Mouse (Mus musculus): Measurements from ENCODE around the gene Rbfox2.

The Rbfox2 gene

GRCm38 (mm10) chr15:77105273-77105672 is 201.5 kb downstream of the Rbfox2 start:
- DNase-seq (ENCODE audit: low read depth, low spot score), result no peak

GRCm38 (mm10) chr15:77104349-77105158 is 202.2 kb downstream of the Rbfox2 start:
- DNase-seq (ENCODE audit: low read depth, low spot score), result no peak

- DNase-seq (ENCODE audit: low read depth, low spot score), result no peak
Observed at GRCm38 (mm10) chr15:77102685-77103084, 204.1 kb downstream of the Rbfox2 start.

- no peak for DNase-seq (ENCODE audit: low read depth, low spot score)
Observed at GRCm38 (mm10) chr15:77099756-77100155, 207.0 kb downstream of the Rbfox2 start.

GRCm38 (mm10) chr15:77097358-77097757 is 209.4 kb downstream of the Rbfox2 start:
- no peak for DNase-seq (ENCODE audit: low read depth, low spot score)

GRCm38 (mm10) chr15:77095216-77095615 is 211.6 kb downstream of the Rbfox2 start:
- DNase-seq (ENCODE audit: low read depth, low spot score), result no peak

- no peak for DNase-seq (ENCODE audit: low read depth, low spot score)
Observed at GRCm38 (mm10) chr15:77094431-77094830, 212.4 kb downstream of the Rbfox2 start.

GRCm38 (mm10) chr15:77091394-77091793 is 215.4 kb downstream of the Rbfox2 start:
- no peak for DNase-seq (ENCODE audit: low read depth, low spot score)

GRCm38 (mm10) chr15:77090531-77090930 is 216.3 kb downstream of the Rbfox2 start:
- no peak for DNase-seq (ENCODE audit: low read depth, low spot score)

- DNase-seq (ENCODE audit: low read depth, low spot score), result no peak
Observed at GRCm38 (mm10) chr15:77089249-77089648, 217.6 kb downstream of the Rbfox2 start.

- no peak for DNase-seq (ENCODE audit: low read depth, low spot score)
Observed at GRCm38 (mm10) chr15:77086488-77086887, 220.3 kb downstream of the Rbfox2 start.

- DNase-seq (ENCODE audit: low read depth, low spot score), result no peak
Observed at GRCm38 (mm10) chr15:77085818-77086217, 221.0 kb downstream of the Rbfox2 start.

GRCm38 (mm10) chr15:77081454-77081853 is 225.3 kb downstream of the Rbfox2 start:
- no peak for DNase-seq (ENCODE audit: low read depth, low spot score)

- DNase-seq (ENCODE audit: low read depth, low spot score), result no peak
Observed at GRCm38 (mm10) chr15:77080684-77081254, 226.0 kb downstream of the Rbfox2 start.

- no peak for DNase-seq (ENCODE audit: low read depth, low spot score)
Observed at GRCm38 (mm10) chr15:77079890-77080361, 226.9 kb downstream of the Rbfox2 start.

- no peak for DNase-seq (ENCODE audit: low read depth, low spot score)
Observed at GRCm38 (mm10) chr15:77079256-77079822, 227.5 kb downstream of the Rbfox2 start.

GRCm38 (mm10) chr15:77078786-77079185 is 228.0 kb downstream of the Rbfox2 start:
- no peak for DNase-seq (ENCODE audit: low read depth, low spot score)

GRCm38 (mm10) chr15:77077906-77078305 is 228.9 kb downstream of the Rbfox2 start:
- DNase-seq (ENCODE audit: low read depth, low spot score), result no peak

- DNase-seq (ENCODE audit: low read depth, low spot score), result no peak
Observed at GRCm38 (mm10) chr15:77076523-77076922, 230.3 kb downstream of the Rbfox2 start.

- no peak for DNase-seq (ENCODE audit: low read depth, low spot score)
Observed at GRCm38 (mm10) chr15:77072556-77073163, 234.1 kb downstream of the Rbfox2 start.

GRCm38 (mm10) chr15:77071501-77071900 is 235.3 kb downstream of the Rbfox2 start:
- DNase-seq (ENCODE audit: low read depth, low spot score), result no peak

GRCm38 (mm10) chr15:77070745-77071268 is 236.0 kb downstream of the Rbfox2 start:
- DNase-seq (ENCODE audit: low read depth, low spot score), result no peak
